Mouse (Mus musculus) hindbrain, embryonic 11.5 days (tissue): Measurements from ENCODE around the gene Slc39a9. TPM values are rescaled to one million over a fixed set of nuclear protein-coding genes. Genes with fewer than 3 reads are reported as not detected.

Experiments used
- ATAC-seq: fragments of 200-750 bp; cut with Nextera tagmentation; 2 replicates; pipeline ENCODE4 v1.8.0; 2017; ENCODE audit warnings: mild to moderate bottlenecking, moderate TSS enrichment, moderate library complexity; ENCODE audit not compliant: low FRiP score
- DNase-seq: peaks from one replicate; pipeline ENCODE4 v3.0.0-alpha.2; 2015; ENCODE audit warnings: low spot score
- H3K27ac ChIP-seq: fragments of 300-500 bp; sonication (generic); 2 replicates; pipeline ENCODE4 v1.5.1; 2014; ENCODE audit warnings: mild to moderate bottlenecking, low read depth, low read length
- H3K27me3 ChIP-seq: fragments of 300-500 bp; sonication (generic); 2 replicates; pipeline ENCODE4 v1.6.1; 2014; ENCODE audit warnings: mild to moderate bottlenecking, low read length, moderate library complexity, mixed read lengths; ENCODE audit not compliant: control insufficient read depth, insufficient read depth
- H3K36me3 ChIP-seq: fragments of 300-500 bp; sonication (generic); 2 replicates; pipeline ENCODE4 v1.6.1; 2014; ENCODE audit warnings: mild to moderate bottlenecking, low read length, moderate library complexity, mixed read lengths; ENCODE audit not compliant: control insufficient read depth, insufficient read depth
- H3K4me1 ChIP-seq: fragments of 300-500 bp; sonication (generic); replicated peaks from 2 replicates; pipeline ENCODE4 v1.6.1; 2014; ENCODE audit warnings: low read length, mixed read lengths; ENCODE audit not compliant: control insufficient read depth, insufficient read depth
- H3K4me2 ChIP-seq: fragments of 300-500 bp; sonication (generic); replicated peaks from 2 replicates; pipeline ENCODE4 v1.6.1; 2014; ENCODE audit warnings: mild to moderate bottlenecking, low read depth, low read length
- H3K4me3 ChIP-seq: fragments of 300-500 bp; sonication (generic); 2 replicates; pipeline ENCODE4 v1.5.1; 2014; ENCODE audit warnings: low read depth, low read length
- H3K9ac ChIP-seq: fragments of 300-500 bp; sonication (generic); 2 replicates; pipeline ENCODE4 v1.6.1; 2014; ENCODE audit warnings: low read depth, low read length
- H3K9me3 ChIP-seq: fragments of 300-500 bp; sonication (generic); 2 replicates; pipeline ENCODE4 v1.6.1; 2016; ENCODE audit warnings: low read length; ENCODE audit not compliant: control insufficient read depth
- WGBS: fragments of 180-500 bp; shearing (Covaris S2); extraction: QIAGEN DNeasy Blood & Tissue Kit; methylation state at CpG from one replicate; pipeline ENCODE4 v1.1.7; 2014; 5-methylcytosine and 5-hydroxymethylcytosine counted together
- polyA plus RNA-seq: library from polyadenylated mRNA; unstranded; fragments of >200 nt; fragmentation: Nextera tagmentation; extraction: Ambion mirVana; gene quantifications from 2 replicates; pipeline ENCODE4 v1.2.1, GENCODE M21; 2014

Gene Slc39a9
- polyA plus RNA-seq, 1 experiment from 2014 or later: 24.9 TPM

DNA sequence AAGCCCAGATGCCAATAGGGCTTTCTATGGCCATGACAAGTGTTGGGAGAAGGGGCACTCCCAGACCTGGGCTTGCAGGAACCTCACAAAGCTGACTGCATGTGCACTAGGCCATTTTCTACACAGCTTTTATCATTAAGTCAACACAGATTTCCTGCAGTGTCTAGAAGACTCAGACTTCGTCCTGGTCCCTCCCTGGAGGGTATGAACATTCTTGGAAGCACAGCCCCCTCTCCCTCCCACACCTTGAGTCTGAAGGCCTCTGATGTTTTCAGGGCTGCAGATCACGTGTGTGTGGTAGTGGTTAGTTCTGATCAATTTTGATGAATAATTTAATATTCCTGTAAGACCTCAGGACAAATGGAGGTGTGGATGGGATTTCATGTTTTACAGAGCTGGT is 50.0 kb downstream of the Slc39a9 start:
- H3K27me3 ChIP-seq: peaks cover 31% of the 10 kb centered on the region
- no peak overlapping the region for H3K4me3 ChIP-seq
- ATAC-seq (no peak), DNase-seq (no peak)
- 46% methylated on average over 2 of the region's 2 CpGs for WGBS
- no peaks in the 10 kb centered on the region for H3K9me3 ChIP-seq
- no peaks in the 10 kb centered on the region for H3K36me3 ChIP-seq
- no peak overlapping the region for H3K4me2 ChIP-seq
- H3K4me1 ChIP-seq: no peaks in the 10 kb centered on the region
- H3K27ac ChIP-seq: no peak overlapping the region
- no peak overlapping the region for H3K9ac ChIP-seq

- no peak for ATAC-seq
- Histone ChIP-seq H3K4me2 (no peak overlapping the region), H3K4me1 (no peaks in the 10 kb centered on the region), H3K4me3 (no peak overlapping the region), H3K27ac (no peak overlapping the region), H3K9ac (no peak overlapping the region), H3K9me3 (no peaks in the 10 kb centered on the region), H3K27me3 (peaks cover 31% of the 10 kb centered on the region), H3K36me3 (no peaks in the 10 kb centered on the region)
- WGBS: 85% methylated on average over 3 of the region's 3 CpGs
- no peak for DNase-seq
Measured at GRCm38 (mm10) chr12:80695004-80695403, 51.3 kb downstream of the Slc39a9 start.

DNA sequence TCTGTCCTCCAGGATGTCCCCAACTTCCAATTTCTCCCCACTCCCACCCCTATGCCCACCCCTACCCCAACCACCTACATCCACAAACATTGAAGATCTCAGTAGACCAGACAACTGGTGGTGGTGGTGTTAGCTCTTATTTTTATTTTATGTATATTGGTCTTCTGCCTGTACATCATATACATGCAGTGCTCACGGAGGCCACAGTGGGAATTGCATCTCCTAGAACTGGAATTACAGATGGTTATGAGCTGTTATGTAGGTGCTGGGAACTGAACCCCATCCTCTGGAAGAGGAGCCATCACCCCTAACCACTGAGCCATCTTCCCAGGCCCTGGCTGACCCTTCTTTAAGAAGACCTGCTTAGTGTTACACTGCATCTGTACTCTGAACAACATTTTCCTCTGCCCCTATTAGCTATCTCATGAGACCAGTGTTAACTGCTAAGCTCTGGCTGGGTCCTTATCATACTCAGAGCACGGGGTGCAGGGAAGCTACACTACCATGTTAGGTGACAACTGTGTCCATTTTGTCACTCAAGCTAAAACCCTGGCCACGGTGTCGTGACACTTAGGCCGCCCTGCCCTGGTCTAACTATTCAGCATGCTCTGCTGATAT is 55.0 kb downstream of the Slc39a9 start:
- Histone ChIP-seq H3K4me1 (no peaks in the 10 kb centered on the region), H3K27ac (no peak overlapping the region), H3K4me2 (no peak overlapping the region), H3K9ac (no peak overlapping the region), H3K36me3 (no peaks in the 10 kb centered on the region), H3K9me3 (no peaks in the 10 kb centered on the region), H3K27me3 (peaks cover 7% of the 10 kb centered on the region), H3K4me3 (no peak overlapping the region)
- ATAC-seq (no peak), DNase-seq (no peak)
- 89% methylated on average over 5 of the region's 5 CpGs for WGBS

GRCm38 (mm10) chr12:80699144-80699531 is 55.5 kb downstream of the Slc39a9 start:
- Histone ChIP-seq H3K4me3 (no peak overlapping the region), H3K9ac (no peak overlapping the region), H3K27me3 (0 out of 2 replicates have a peak, but pooled peaks cover 3% of the 10 kb centered on the region), H3K36me3 (no peaks in the 10 kb centered on the region), H3K9me3 (no peaks in the 10 kb centered on the region), H3K4me1 (no peaks in the 10 kb centered on the region), H3K27ac (no peak overlapping the region), H3K4me2 (no peak overlapping the region)
- DNase-seq (no peak), ATAC-seq (no peak)
- 70% methylated on average over 2 of the region's 2 CpGs for WGBS

DNA sequence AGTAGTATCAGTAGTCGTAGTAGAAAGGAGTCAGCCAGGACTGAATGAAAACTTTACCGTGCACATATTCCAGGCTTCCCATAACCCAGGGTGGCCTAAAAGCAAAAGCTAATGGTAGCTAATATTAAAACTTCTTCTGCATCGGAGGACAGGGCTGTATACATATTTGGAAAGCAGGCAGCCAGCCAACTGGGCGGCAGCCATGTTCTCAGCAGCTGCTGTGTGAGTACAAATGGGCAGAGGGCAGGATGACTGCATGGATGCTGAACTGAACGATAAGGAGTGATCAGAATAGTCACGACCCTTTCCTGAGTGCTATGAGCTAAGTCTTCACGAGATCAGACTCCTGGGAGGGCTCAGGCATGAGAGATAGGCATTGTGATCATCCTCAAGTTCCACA is 57.6 kb downstream of the Slc39a9 start:
- ATAC-seq (no peak), DNase-seq (no peak)
- Histone ChIP-seq H3K36me3 (no peaks in the 10 kb centered on the region), H3K27ac (no peak overlapping the region), H3K4me2 (no peak overlapping the region), H3K9ac (no peak overlapping the region), H3K9me3 (no peaks in the 10 kb centered on the region), H3K4me1 (no peaks in the 10 kb centered on the region), H3K4me3 (no peak overlapping the region), H3K27me3 (no peaks in the 10 kb centered on the region)
- WGBS: 86% methylated on average over 7 of the region's 7 CpGs

DNA sequence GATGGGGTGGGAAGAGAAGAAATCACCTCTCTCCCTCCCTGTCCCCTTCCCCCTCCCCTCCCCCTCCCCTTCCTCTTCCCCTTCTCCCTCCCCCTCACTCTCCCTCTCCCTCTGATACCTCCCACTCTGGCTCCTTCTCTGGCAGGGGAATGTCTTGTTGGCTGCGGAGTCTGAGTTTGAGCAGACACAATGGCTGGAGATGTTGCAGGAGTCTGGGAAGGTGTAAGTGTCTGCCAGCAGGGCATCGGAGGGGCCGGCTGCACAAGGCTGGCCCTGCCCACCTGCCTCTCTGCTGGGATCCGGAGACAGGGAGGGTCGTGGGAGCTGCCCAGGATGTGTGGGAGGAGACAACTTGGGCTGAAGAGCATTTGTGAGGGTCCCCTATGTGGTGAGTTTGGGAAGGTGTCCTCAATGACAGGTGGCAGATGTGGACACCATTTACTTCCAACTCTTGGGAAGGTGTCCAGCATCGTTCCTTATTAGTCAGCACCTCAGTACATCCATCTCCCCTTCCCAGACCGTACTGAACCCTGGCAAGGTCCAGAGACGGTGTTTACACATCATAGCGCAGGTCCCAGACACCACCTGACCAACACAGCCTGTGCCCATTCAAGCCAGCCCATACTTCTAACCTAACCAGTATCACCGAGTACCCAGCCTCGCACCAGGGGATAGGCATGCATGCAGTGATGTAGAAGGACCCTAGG is 62.7 kb downstream of the Slc39a9 start:
- WGBS: 62% methylated on average over 11 of the region's 11 CpGs
- no peak overlapping the region for H3K27ac ChIP-seq
- DNase-seq (no peak), ATAC-seq (no peak)
- H3K4me2 ChIP-seq: no peak overlapping the region
- no peak overlapping the region for H3K9ac ChIP-seq
- no peak overlapping the region for H3K4me3 ChIP-seq
- 0 out of 2 replicates have a peak, but pooled peaks cover 2% of the 10 kb centered on the region for H3K4me1 ChIP-seq
- H3K27me3 ChIP-seq: no peaks in the 10 kb centered on the region
- no peaks in the 10 kb centered on the region for H3K9me3 ChIP-seq
- no peaks in the 10 kb centered on the region for H3K36me3 ChIP-seq

DNA sequence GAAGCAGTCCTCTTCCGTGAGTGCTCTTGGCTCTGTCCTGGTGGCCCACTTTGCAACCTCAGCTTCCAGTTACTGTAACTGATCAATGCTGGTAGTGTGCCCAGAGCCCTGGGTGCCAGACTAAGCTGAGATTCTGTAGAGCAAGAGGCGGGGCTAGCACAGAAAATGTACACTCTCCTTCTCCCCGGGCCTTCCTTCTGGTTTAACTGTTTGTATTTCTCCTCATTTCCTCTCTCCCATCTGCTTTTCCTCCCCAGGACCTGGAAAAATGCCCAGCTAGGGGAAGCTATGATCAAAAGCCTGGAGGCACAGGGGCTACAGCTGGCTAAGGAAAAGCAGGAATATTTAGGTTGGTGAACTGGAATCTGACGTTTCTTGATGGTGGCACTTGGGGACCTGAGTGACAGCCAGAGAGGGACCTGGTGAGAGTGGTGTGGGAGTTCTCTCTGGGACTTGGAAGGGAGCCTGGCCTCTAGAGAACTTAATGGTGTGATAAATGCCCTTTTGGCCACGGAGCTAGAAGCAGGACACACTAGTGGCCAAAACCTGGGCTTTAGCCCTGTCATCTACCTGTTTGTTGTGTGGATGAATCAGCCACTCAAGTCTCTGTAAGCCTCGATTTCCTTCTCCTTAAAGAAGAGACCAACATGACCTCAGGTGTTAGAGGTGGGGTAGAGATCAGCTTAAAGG is 63.4 kb downstream of the Slc39a9 start:
- no peak overlapping the region for H3K4me3 ChIP-seq
- H3K9ac ChIP-seq: no peak overlapping the region
- no peak overlapping the region for H3K27ac ChIP-seq
- H3K4me2 ChIP-seq: no peak overlapping the region
- H3K9me3 ChIP-seq: no peaks in the 10 kb centered on the region
- ATAC-seq (no peak), DNase-seq (no peak)
- H3K4me1 ChIP-seq: 0 out of 2 replicates have a peak, but pooled peaks cover 2% of the 10 kb centered on the region
- no peaks in the 10 kb centered on the region for H3K36me3 ChIP-seq
- WGBS: 72% methylated on average over 6 of the region's 6 CpGs
- H3K27me3 ChIP-seq: no peaks in the 10 kb centered on the region

DNA sequence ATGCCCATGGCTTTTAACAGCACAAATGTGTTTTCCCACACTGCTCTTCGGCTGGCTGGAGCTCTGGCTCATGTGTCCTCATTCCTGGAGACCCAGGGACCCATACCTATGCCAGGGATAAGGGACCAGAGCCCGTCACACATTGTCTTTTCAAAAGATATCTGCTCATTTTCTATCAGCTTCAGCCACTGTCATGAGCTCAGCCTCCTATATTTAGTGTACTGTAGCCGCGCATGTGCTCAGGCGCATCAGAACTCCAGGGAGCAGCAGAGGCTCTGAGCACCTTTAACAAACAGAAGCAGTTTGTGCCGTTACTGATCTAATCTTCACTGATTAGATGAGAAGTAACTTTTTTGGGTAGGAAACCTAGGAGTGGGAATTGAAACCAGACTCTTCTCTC is 72.2 kb downstream of the Slc39a9 start:
- Histone ChIP-seq H3K36me3 (no peaks in the 10 kb centered on the region), H3K27ac (no peak overlapping the region), H3K27me3 (no peaks in the 10 kb centered on the region), H3K4me1 (no peaks in the 10 kb centered on the region; the same call in 1 of the 2 replicates), H3K9me3 (no peaks in the 10 kb centered on the region), H3K9ac (no peak overlapping the region), H3K4me2 (no peak overlapping the region), H3K4me3 (no peak overlapping the region)
- ATAC-seq (no peak), DNase-seq (no peak)
- 78% methylated on average over 6 of the region's 6 CpGs for WGBS
